Mouse (Mus musculus): Measurements from ENCODE around the gene Moxd1. TPM values are rescaled to one million over a fixed set of nuclear protein-coding genes. Genes with fewer than 3 reads are reported as not detected.

The Moxd1 gene
- polyA plus RNA-seq, 1 experiment: 0.06 TPM

GRCm38 (mm10) chr10:24267520-24267919, 44.2 kb downstream of the Moxd1 start:
- TF ChIP-seq CTCF (conservative IDR thresholded peaks at IDR 0.05; ENCODE audit: insufficient read depth, insufficient read length, low read depth, low read length) (no peak), POLR2A (IDR thresholded peaks at IDR 0.05; ENCODE audit: low read depth, low read length) (no peak)
- 66% methylated on average over 2 of the region's 2 CpGs for WGBS
- Histone ChIP-seq H3K27me3 (replicated peaks; ENCODE audit: control insufficient read depth, insufficient read depth, low read length) (no peaks in the 10 kb centered on the region), H3K36me3 (ENCODE audit: control insufficient read depth, insufficient read depth, low read length) (no peaks in the 10 kb centered on the region), H3K4me1 (ENCODE audit: control insufficient read depth, insufficient read depth, low read length) (no peaks in the 10 kb centered on the region), H3K4me3 (ENCODE audit: insufficient read depth, low read depth, low read length) (no peak overlapping the region), H3K27ac (ENCODE audit: insufficient read depth, low read depth, low read length) (no peak overlapping the region)
- DNase-seq: no peak

DNA sequence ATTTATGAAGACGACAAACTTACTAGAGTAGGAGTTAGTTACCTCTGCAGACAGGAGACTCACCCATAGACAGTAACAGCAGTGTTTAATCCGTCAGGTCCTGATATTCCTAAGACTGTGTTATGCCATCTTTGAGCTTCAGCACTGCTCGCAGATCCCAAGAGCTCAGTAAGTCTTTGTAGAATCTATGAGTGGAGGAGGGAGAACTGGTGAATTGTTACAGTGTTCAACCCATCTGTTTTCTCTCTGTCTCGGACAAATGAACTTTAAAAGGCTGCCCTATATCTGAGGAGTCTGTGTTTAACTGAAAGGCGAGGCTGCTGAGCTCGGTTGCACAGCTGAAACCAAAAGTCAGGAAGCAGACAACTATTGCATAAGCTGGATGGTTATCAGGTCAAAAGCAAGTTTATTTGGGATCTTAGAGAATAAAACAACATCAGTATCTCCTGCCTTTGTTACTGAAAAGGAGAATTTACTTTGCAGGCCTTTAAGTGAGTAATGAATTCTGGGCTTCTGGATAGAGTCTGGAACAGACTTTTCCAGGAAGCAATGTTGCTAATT, 47.8 kb downstream of the Moxd1 start:
- no peak overlapping the region for H3K27ac ChIP-seq (ENCODE audit: insufficient read depth, low read depth, low read length)
- DNase-seq: no peak
- no peaks in the 10 kb centered on the region for H3K36me3 ChIP-seq (ENCODE audit: control insufficient read depth, insufficient read depth, low read length)
- H3K4me1 ChIP-seq (ENCODE audit: control insufficient read depth, insufficient read depth, low read length): no peaks in the 10 kb centered on the region
- H3K27me3 ChIP-seq (replicated peaks; ENCODE audit: control insufficient read depth, insufficient read depth, low read length): no peaks in the 10 kb centered on the region; the same call in 1 of the 2 replicates
- TF ChIP-seq CTCF (conservative IDR thresholded peaks at IDR 0.05; ENCODE audit: insufficient read depth, insufficient read length, low read depth, low read length) (no peak), POLR2A (IDR thresholded peaks at IDR 0.05; ENCODE audit: low read depth, low read length) (no peak)
- no peak overlapping the region for H3K4me3 ChIP-seq (ENCODE audit: insufficient read depth, low read depth, low read length)
- 69% methylated on average over 6 of the region's 6 CpGs for WGBS

- Histone ChIP-seq H3K4me1 (ENCODE audit: control insufficient read depth, insufficient read depth, low read length) (no peaks in the 10 kb centered on the region), H3K27ac (ENCODE audit: insufficient read depth, low read depth, low read length) (no peak overlapping the region), H3K27me3 (replicated peaks; ENCODE audit: control insufficient read depth, insufficient read depth, low read length) (no peaks in the 10 kb centered on the region; the same call in 1 of the 2 replicates), H3K36me3 (ENCODE audit: control insufficient read depth, insufficient read depth, low read length) (no peaks in the 10 kb centered on the region), H3K4me3 (ENCODE audit: insufficient read depth, low read depth, low read length) (no peak overlapping the region)
- TF ChIP-seq POLR2A (IDR thresholded peaks at IDR 0.05; ENCODE audit: low read depth, low read length): no peak
- no peak for TF ChIP-seq CTCF (conservative IDR thresholded peaks at IDR 0.05; ENCODE audit: insufficient read depth, insufficient read length, low read depth, low read length)
- WGBS: 14% methylated on average over 7 of the region's 7 CpGs
- DNase-seq: no peak
Measured at GRCm38 (mm10) chr10:24276211-24276610, 52.9 kb downstream of the Moxd1 start.

- no peak overlapping the region for H3K4me3 ChIP-seq (ENCODE audit: insufficient read depth, low read depth, low read length)
- no peak overlapping the region for H3K27ac ChIP-seq (ENCODE audit: insufficient read depth, low read depth, low read length)
- no peak for TF ChIP-seq CTCF (conservative IDR thresholded peaks at IDR 0.05; ENCODE audit: insufficient read depth, insufficient read length, low read depth, low read length)
- no peaks in the 10 kb centered on the region for H3K36me3 ChIP-seq (ENCODE audit: control insufficient read depth, insufficient read depth, low read length)
- H3K4me1 ChIP-seq (ENCODE audit: control insufficient read depth, insufficient read depth, low read length): no peaks in the 10 kb centered on the region
- 62% methylated on average over 5 of the region's 5 CpGs for WGBS
- no peak for DNase-seq
- H3K27me3 ChIP-seq (replicated peaks; ENCODE audit: control insufficient read depth, insufficient read depth, low read length): no peaks in the 10 kb centered on the region
Measured at GRCm38 (mm10) chr10:24282650-24283049, 59.3 kb downstream of the Moxd1 start.

- no peak for TF ChIP-seq POLR2A (IDR thresholded peaks at IDR 0.05; ENCODE audit: low read depth, low read length)
- no peak for TF ChIP-seq CTCF (conservative IDR thresholded peaks at IDR 0.05; ENCODE audit: insufficient read depth, insufficient read length, low read depth, low read length)
- no peak overlapping the region for H3K27ac ChIP-seq (ENCODE audit: insufficient read depth, low read depth, low read length)
- WGBS: 53% methylated on average over 8 of the region's 8 CpGs
- DNase-seq: no peak
- no peaks in the 10 kb centered on the region for H3K4me1 ChIP-seq (ENCODE audit: control insufficient read depth, insufficient read depth, low read length)
- no peaks in the 10 kb centered on the region for H3K27me3 ChIP-seq (replicated peaks; ENCODE audit: control insufficient read depth, insufficient read depth, low read length)
- H3K36me3 ChIP-seq (ENCODE audit: control insufficient read depth, insufficient read depth, low read length): no peaks in the 10 kb centered on the region
- no peak overlapping the region for H3K4me3 ChIP-seq (ENCODE audit: insufficient read depth, low read depth, low read length)
Measured at GRCm38 (mm10) chr10:24291611-24292010, 68.3 kb downstream of the Moxd1 start.

- DNase-seq: no peak
- 94% methylated on average over 1 of the region's 1 CpGs for WGBS
- H3K36me3 ChIP-seq (ENCODE audit: control insufficient read depth, insufficient read depth, low read length): no peaks in the 10 kb centered on the region
- TF ChIP-seq CTCF (conservative IDR thresholded peaks at IDR 0.05; ENCODE audit: insufficient read depth, insufficient read length, low read depth, low read length): no peak
- TF ChIP-seq POLR2A (IDR thresholded peaks at IDR 0.05; ENCODE audit: low read depth, low read length): no peak
- H3K4me1 ChIP-seq (ENCODE audit: control insufficient read depth, insufficient read depth, low read length): no peaks in the 10 kb centered on the region
- H3K27ac ChIP-seq (ENCODE audit: insufficient read depth, low read depth, low read length): no peak overlapping the region
- no peak overlapping the region for H3K4me3 ChIP-seq (ENCODE audit: insufficient read depth, low read depth, low read length)
- no peaks in the 10 kb centered on the region for H3K27me3 ChIP-seq (replicated peaks; ENCODE audit: control insufficient read depth, insufficient read depth, low read length)
Measured at GRCm38 (mm10) chr10:24292671-24293070, 69.4 kb downstream of the Moxd1 start.

DNA sequence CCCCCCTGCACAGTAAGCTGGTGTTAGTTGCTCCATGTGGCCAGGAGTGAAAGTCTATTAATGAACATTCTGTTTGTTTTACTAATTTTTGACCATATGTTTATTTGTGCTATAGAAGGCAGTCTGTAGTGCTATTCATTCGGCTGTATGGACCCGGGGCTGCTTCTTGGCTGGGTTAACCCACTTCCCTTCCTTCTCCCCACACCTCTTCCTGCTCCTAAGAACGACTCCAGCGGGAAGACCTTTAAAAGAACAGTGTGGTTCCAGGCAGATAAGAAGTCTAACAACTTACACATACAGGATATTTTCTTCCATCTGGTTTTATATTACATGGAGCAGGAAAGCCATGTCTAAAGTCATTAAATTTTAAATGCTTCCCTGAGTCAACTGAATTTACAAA, 73.3 kb downstream of the Moxd1 start:
- Histone ChIP-seq H3K4me1 (ENCODE audit: control insufficient read depth, insufficient read depth, low read length) (no peaks in the 10 kb centered on the region), H3K27ac (ENCODE audit: insufficient read depth, low read depth, low read length) (no peak overlapping the region), H3K36me3 (ENCODE audit: control insufficient read depth, insufficient read depth, low read length) (no peaks in the 10 kb centered on the region), H3K27me3 (replicated peaks; ENCODE audit: control insufficient read depth, insufficient read depth, low read length) (no peaks in the 10 kb centered on the region), H3K4me3 (ENCODE audit: insufficient read depth, low read depth, low read length) (no peak overlapping the region)
- no peak for DNase-seq
- 32% methylated on average over 4 of the region's 4 CpGs for WGBS
- no peak for TF ChIP-seq CTCF (conservative IDR thresholded peaks at IDR 0.05; ENCODE audit: insufficient read depth, insufficient read length, low read depth, low read length)
